Comparison of ENCODE assay signal across 12 mouse cellular contexts in genomic region chr13:62907527-62908162, GRCm38 (mm10). TPM values are rescaled to one million over a fixed set of nuclear protein-coding genes. Genes with fewer than 3 reads are reported as not detected.
DNase-seq lines count a peak whose midpoint lies in the region; ATAC-seq and TF ChIP-seq lines count a peak whose summit lies in the region.
"Had no signal": no experiment of that assay in that cellular context is flagged by ENCODE, and none has a peak within 500 bp of the region (broad histone marks: within the 10 kb centered on the region; RNA-seq: fewer than 3 reads in every experiment).

No protein-coding gene starts in this region.

- H3K36me3 ChIP-seq in kidney, embryonic 15.5 days = no peaks in the 10 kb centered on the region
- H3K36me3 ChIP-seq in hindbrain, postnatal 0 days (ENCODE audit: insufficient read depth, low read length) = no peaks in the 10 kb centered on the region
- no peaks in the 10 kb centered on the region for H3K36me3 ChIP-seq in stomach, embryonic 15.5 days
- H3K36me3 ChIP-seq in heart, embryonic 11.5 days (ENCODE audit: control insufficient read depth, insufficient read depth, low read length) = no peaks in the 10 kb centered on the region
- H3K36me3 ChIP-seq: lung, embryonic 15.5 days had no signal

- 63% methylated on average over 14 of the region's 14 CpGs for WGBS in kidney, embryonic 15.5 days
- 64% methylated on average over 14 of the region's 14 CpGs for WGBS in hindbrain, postnatal 0 days
- 68% methylated on average over 14 of the region's 14 CpGs for WGBS in stomach, embryonic 15.5 days
- WGBS in heart, embryonic 11.5 days (ENCODE audit: insufficient replicate concordance) = 85% methylated on average over 14 of the region's 14 CpGs

- no peak for DNase-seq in kidney, postnatal 4 days
- peak; percentile 59 for DNase-seq in right cerebral cortex, adult 18-20 months
- no peak for DNase-seq in right cerebral cortex, postnatal 36 days (ENCODE audit: low spot score in 2 of 2)
- DNase-seq in hindbrain, postnatal 0 days (ENCODE audit: low spot score) = no peak
- DNase-seq in urinary bladder, adult 2 months (ENCODE audit: low spot score) = no peak
- DNase-seq: cerebellum, adult 8-10 months; midbrain, embryonic 14.5 days had no signal

- H3K27ac ChIP-seq in kidney, embryonic 15.5 days = peak overlapping the region; percentile 63
- H3K27ac ChIP-seq in hindbrain, postnatal 0 days = no peak overlapping the region
- H3K27ac ChIP-seq in stomach, embryonic 15.5 days = peak overlapping the region; percentile 48; the same call in 1 of the 2 replicates
- no peak overlapping the region for H3K27ac ChIP-seq in heart, embryonic 11.5 days (ENCODE audit: low read depth, low read length)

- H3K27me3 ChIP-seq in kidney, embryonic 15.5 days = no peaks in the 10 kb centered on the region
- no peaks in the 10 kb centered on the region for H3K27me3 ChIP-seq in hindbrain, postnatal 0 days (ENCODE audit: insufficient read depth, low read length)
- no peaks in the 10 kb centered on the region for H3K27me3 ChIP-seq in stomach, embryonic 15.5 days (replicated peaks)
- no peaks in the 10 kb centered on the region for H3K27me3 ChIP-seq in heart, embryonic 11.5 days (ENCODE audit: control insufficient read depth, insufficient read depth, low read length)
- H3K27me3 ChIP-seq: CH12.LX; lung, embryonic 15.5 days had no signal

- ATAC-seq in kidney, embryonic 15.5 days (replicated peaks; ENCODE audit: low FRiP score) = peak; percentile 61
- ATAC-seq in hindbrain, postnatal 0 days = no peak
- ATAC-seq in stomach, embryonic 15.5 days (ENCODE audit: insufficient read depth, low FRiP score, low read depth) = peak; percentile 66; the same call in 1 of the 2 replicates
- no peak for ATAC-seq in heart, embryonic 11.5 days (replicated peaks; ENCODE audit: insufficient number of reproducible peaks, low FRiP score, low TSS enrichment)

- no peaks in the 10 kb centered on the region for H3K9me3 ChIP-seq in kidney, embryonic 15.5 days (replicated peaks)
- H3K9me3 ChIP-seq in hindbrain, postnatal 0 days (ENCODE audit: low read length) = no peaks in the 10 kb centered on the region
- H3K9me3 ChIP-seq in stomach, embryonic 15.5 days = no peaks in the 10 kb centered on the region
- no peaks in the 10 kb centered on the region for H3K9me3 ChIP-seq in heart, embryonic 11.5 days (replicated peaks; ENCODE audit: control insufficient read depth, low read length)
- H3K9me3 ChIP-seq: lung, embryonic 15.5 days had no signal

- no peak overlapping the region for H3K9ac ChIP-seq in kidney, embryonic 15.5 days
- H3K9ac ChIP-seq in hindbrain, postnatal 0 days (replicated peaks; ENCODE audit: low read length) = no peak overlapping the region
- no peak overlapping the region for H3K9ac ChIP-seq in stomach, embryonic 15.5 days
- H3K9ac ChIP-seq in heart, embryonic 11.5 days (ENCODE audit: low read depth, low read length) = no peak overlapping the region
- H3K9ac ChIP-seq: lung, embryonic 15.5 days had no signal

- H3K4me3 ChIP-seq in kidney, embryonic 15.5 days (replicated peaks) = no peak overlapping the region
- H3K4me3 ChIP-seq in hindbrain, postnatal 0 days (ENCODE audit: low read length) = no peak overlapping the region
- H3K4me3 ChIP-seq in stomach, embryonic 15.5 days (replicated peaks) = no peak overlapping the region
- H3K4me3 ChIP-seq in heart, embryonic 11.5 days (ENCODE audit: low read depth, low read length) = no peak overlapping the region
- H3K4me3 ChIP-seq: lung, embryonic 15.5 days had no signal

- H3K4me1 ChIP-seq in kidney, embryonic 15.5 days = peaks cover 16% of the 10 kb centered on the region
- no peaks in the 10 kb centered on the region for H3K4me1 ChIP-seq in hindbrain, postnatal 0 days (ENCODE audit: insufficient read depth, low read length)
- no peaks in the 10 kb centered on the region; the same call in 1 of the 2 replicates for H3K4me1 ChIP-seq in stomach, embryonic 15.5 days
- no peaks in the 10 kb centered on the region for H3K4me1 ChIP-seq in heart, embryonic 11.5 days (ENCODE audit: control insufficient read depth, insufficient read depth, low read length)

- no peak for TF ChIP-seq CTCF in hindbrain, postnatal 0 days (IDR thresholded peaks at IDR 0.05; ENCODE audit: low read depth)

- peak overlapping the region; percentile 30; the same call in 1 of the 2 replicates for H3K4me2 ChIP-seq in kidney, embryonic 15.5 days
- H3K4me2 ChIP-seq in hindbrain, postnatal 0 days (ENCODE audit: low read depth, low read length) = 0 out of 2 replicates have a peak overlapping the region, but pooled peaks have one; percentile 5
- 0 out of 2 replicates have a peak overlapping the region, but pooled peaks have one; percentile 6 for H3K4me2 ChIP-seq in stomach, embryonic 15.5 days
- H3K4me2 ChIP-seq in heart, embryonic 11.5 days = no peak overlapping the region
- H3K4me2 ChIP-seq: lung, embryonic 15.5 days had no signal

RNA-seq across cellular contexts. Expression of gene Fbp1, which starts 19.6 kb away (rescaled TPM):
- polyA plus RNA-seq in kidney, embryonic 15.5 days (2015; fragmentation: Nextera tagmentation; extraction: Ambion mirVana) = 42.4 and 48.6 TPM in 2 replicates
- total RNA-seq in hindbrain, postnatal 0 days (2014; rRNA removed) = 2.1 TPM in 1 of 2 replicates, not detected in the other
- polyA plus RNA-seq in hindbrain, postnatal 0 days (2015; fragmentation: Nextera tagmentation; extraction: Ambion mirVana) = 0.50 and 0.78 TPM in 2 replicates
- 2.3 and 2.9 TPM in 2 replicates for polyA plus RNA-seq in stomach, embryonic 15.5 days (2015; fragmentation: Nextera tagmentation; extraction: Ambion mirVana)
- 12.4 and 13.1 TPM in 2 replicates for polyA plus RNA-seq in urinary bladder, adult 2 months (2012; rRNA removed)
- polyA plus RNA-seq in heart, embryonic 11.5 days (2014; fragmentation: Nextera tagmentation; extraction: Ambion mirVana) = not detected in 2 replicates
- total RNA-seq: CH12.LX had no signal
- polyA plus RNA-seq: midbrain, embryonic 14.5 days had no signal

RNA-seq across cellular contexts. Expression of gene Fbp2, which starts 49.4 kb away (rescaled TPM):
- polyA plus RNA-seq in kidney, embryonic 15.5 days (2015; fragmentation: Nextera tagmentation; extraction: Ambion mirVana) = 14.2 and 14.3 TPM in 2 replicates
- total RNA-seq in hindbrain, postnatal 0 days (2014; rRNA removed) = 0.50 and 0.78 TPM in 2 replicates
- 1.1 TPM in 2 replicates for polyA plus RNA-seq in hindbrain, postnatal 0 days (2015; fragmentation: Nextera tagmentation; extraction: Ambion mirVana)
- polyA plus RNA-seq in stomach, embryonic 15.5 days (2015; fragmentation: Nextera tagmentation; extraction: Ambion mirVana) = 87.8 and 98.7 TPM in 2 replicates
- polyA plus RNA-seq in urinary bladder, adult 2 months (2012; rRNA removed) = 29.3 and 33.6 TPM in 2 replicates
- polyA plus RNA-seq in heart, embryonic 11.5 days (2014; fragmentation: Nextera tagmentation; extraction: Ambion mirVana) = 0.11 TPM in 1 of 2 replicates, not detected in the other

RNA-seq across cellular contexts. Expression of gene 2010111I01Rik, which starts 57.0 kb away (rescaled TPM):
- 128 TPM in 2 replicates for polyA plus RNA-seq in kidney, embryonic 15.5 days (2015; fragmentation: Nextera tagmentation; extraction: Ambion mirVana)
- total RNA-seq in hindbrain, postnatal 0 days (2014; rRNA removed) = 29.8 and 35.3 TPM in 2 replicates
- 15.9 and 18.6 TPM in 2 replicates for polyA plus RNA-seq in hindbrain, postnatal 0 days (2015; fragmentation: Nextera tagmentation; extraction: Ambion mirVana)
- 104 and 114 TPM in 2 replicates for polyA plus RNA-seq in stomach, embryonic 15.5 days (2015; fragmentation: Nextera tagmentation; extraction: Ambion mirVana)
- polyA plus RNA-seq in urinary bladder, adult 2 months (2012; rRNA removed) = 290 and 374 TPM in 2 replicates
- 49.6 and 58.9 TPM in 2 replicates for polyA plus RNA-seq in heart, embryonic 11.5 days (2014; fragmentation: Nextera tagmentation; extraction: Ambion mirVana)

Comparison
In these comparisons a context has a peak if more than half of its experiments do, and no peak if none do; other contexts are left out.
1. ATAC-seq: peak in kidney, embryonic 15.5 days (single experiment) and stomach, embryonic 15.5 days (single experiment); none in hindbrain, postnatal 0 days (single experiment) and heart, embryonic 11.5 days (single experiment).
2. H3K27ac ChIP-seq: peak in kidney, embryonic 15.5 days (single experiment) and stomach, embryonic 15.5 days (single experiment); none in hindbrain, postnatal 0 days (single experiment) and heart, embryonic 11.5 days (single experiment).